Mouse (Mus musculus) embryonic facial prominence, embryonic 12.5 days (tissue): ENCODE data around the gene Smarce1. TPM values are rescaled to one million over a fixed set of nuclear protein-coding genes. Genes with fewer than 3 reads are reported as not detected.

Experiments
- ATAC-seq: fragments of 200-750 bp; cut with Nextera tagmentation; 2 replicates; pipeline ENCODE4 v1.8.0; 2017; ENCODE audit not compliant: insufficient number of reproducible peaks, insufficient read depth, low FRiP score, low TSS enrichment
- H3K27ac ChIP-seq: fragments of 300-500 bp; sonication (generic); 2 replicates; pipeline ENCODE4 v1.5.1; 2016; ENCODE audit warnings: mild to moderate bottlenecking
- H3K27me3 ChIP-seq: fragments of 300-500 bp; sonication (generic); 2 replicates; pipeline ENCODE4 v1.6.1; 2016; ENCODE audit warnings: mild to moderate bottlenecking, moderate library complexity
- H3K36me3 ChIP-seq: fragments of 300-500 bp; sonication (generic); 2 replicates; pipeline ENCODE4 v1.6.1; 2016; ENCODE audit warnings: mild to moderate bottlenecking
- H3K4me1 ChIP-seq: fragments of 300-500 bp; sonication (generic); 2 replicates; pipeline ENCODE4 v1.6.1; 2016
- H3K4me2 ChIP-seq: fragments of 300-500 bp; sonication (generic); replicated peaks from 2 replicates; pipeline ENCODE4 v1.6.1; 2016; ENCODE audit warnings: mild to moderate bottlenecking, moderate library complexity
- H3K4me3 ChIP-seq: fragments of 300-500 bp; sonication (generic); 2 replicates; pipeline ENCODE4 v1.5.1; 2016; ENCODE audit warnings: mild to moderate bottlenecking
- H3K9ac ChIP-seq: fragments of 300-500 bp; sonication (generic); 2 replicates; pipeline ENCODE4 v1.6.1; 2016; ENCODE audit warnings: mild to moderate bottlenecking, moderate library complexity
- H3K9me3 ChIP-seq: fragments of 300-500 bp; sonication (generic); 2 replicates; pipeline ENCODE4 v1.6.1; 2016; ENCODE audit warnings: mild to moderate bottlenecking, moderate library complexity
- WGBS: fragments of 180-500 bp; shearing (Covaris S2); methylation state at CpG from one replicate; pipeline ENCODE4 v1.1.7; 2016; 5-methylcytosine and 5-hydroxymethylcytosine counted together
- polyA plus RNA-seq: library from polyadenylated mRNA; unstranded; fragments of >200 nt; fragmentation: Nextera tagmentation; extraction: Ambion mirVana; gene quantifications from 2 replicates; pipeline ENCODE4 v1.2.1, GENCODE M21; 2016

The Smarce1 gene
- 329 and 340 TPM in 2 replicates for polyA plus RNA-seq

GRCm38 (mm10) chr11:99230261-99231048 lies at the start of gene Smarce1:
Gene Smarce1 (minus strand): TSS chr11:99231017.
- H3K36me3 ChIP-seq: peaks cover 20% of the 10 kb centered on the region
- peak within 1 kb of the TSS; percentile 98 for H3K9ac ChIP-seq
- WGBS: under 1% methylated on average over 86 of the region's 87 CpGs
- H3K4me2 ChIP-seq: peak within 1 kb of the TSS; percentile 65
- peaks cover 33% of the 10 kb centered on the region for H3K4me1 ChIP-seq
- no peaks in the 10 kb centered on the region for H3K27me3 ChIP-seq
- no peaks in the 10 kb centered on the region for H3K9me3 ChIP-seq
- peak; percentile 86 for ATAC-seq
- H3K27ac ChIP-seq: peak within 1 kb of the TSS; percentile 99
- peak within 1 kb of the TSS; percentile 67 for H3K4me3 ChIP-seq

GRCm38 (mm10) chr11:99279986-99280385 lies 49.2 kb upstream of the Smarce1 start:
- no peaks in the 10 kb centered on the region for H3K9me3 ChIP-seq
- H3K4me3 ChIP-seq: no peak overlapping the region
- H3K27ac ChIP-seq: no peak overlapping the region
- 67% methylated on average over 5 of the region's 5 CpGs for WGBS
- no peak for ATAC-seq
- no peaks in the 10 kb centered on the region for H3K36me3 ChIP-seq
- no peaks in the 10 kb centered on the region for H3K27me3 ChIP-seq
- no peak overlapping the region for H3K9ac ChIP-seq
- peaks cover 9% of the 10 kb centered on the region; the same call in 1 of the 2 replicates for H3K4me1 ChIP-seq
- no peak overlapping the region for H3K4me2 ChIP-seq

GRCm38 (mm10) chr11:99276786-99277185 lies 46.0 kb upstream of the Smarce1 start:
- Histone ChIP-seq H3K4me2 (no peak overlapping the region), H3K36me3 (no peaks in the 10 kb centered on the region), H3K27ac (0 out of 2 replicates have a peak overlapping the region, but pooled peaks have one; percentile 6), H3K9ac (no peak overlapping the region), H3K9me3 (no peaks in the 10 kb centered on the region), H3K4me3 (no peak overlapping the region), H3K27me3 (no peaks in the 10 kb centered on the region), H3K4me1 (peaks cover 4% of the 10 kb centered on the region; the same call in 1 of the 2 replicates)
- 40% methylated on average over 7 of the region's 7 CpGs for WGBS
- ATAC-seq: no peak

- H3K9me3 ChIP-seq: no peaks in the 10 kb centered on the region
- H3K4me3 ChIP-seq: no peak overlapping the region
- no peak for ATAC-seq
- no peak overlapping the region for H3K9ac ChIP-seq
- H3K4me1 ChIP-seq: peaks cover 4% of the 10 kb centered on the region; the same call in 1 of the 2 replicates
- no peak overlapping the region for H3K4me2 ChIP-seq
- H3K36me3 ChIP-seq: no peaks in the 10 kb centered on the region
- 57% methylated on average over 6 of the region's 6 CpGs for WGBS
- H3K27me3 ChIP-seq: no peaks in the 10 kb centered on the region
- no peak overlapping the region for H3K27ac ChIP-seq
Measured at GRCm38 (mm10) chr11:99275624-99276023, 44.8 kb upstream of the Smarce1 start.

- Histone ChIP-seq H3K4me3 (no peak overlapping the region), H3K4me1 (peaks cover 4% of the 10 kb centered on the region; the same call in 1 of the 2 replicates), H3K9ac (no peak overlapping the region), H3K27ac (no peak overlapping the region), H3K36me3 (no peaks in the 10 kb centered on the region), H3K4me2 (no peak overlapping the region), H3K27me3 (no peaks in the 10 kb centered on the region), H3K9me3 (no peaks in the 10 kb centered on the region)
- no peak for ATAC-seq
- 81% methylated on average over 4 of the region's 4 CpGs for WGBS
Measured at GRCm38 (mm10) chr11:99272721-99273120, 41.9 kb upstream of the Smarce1 start.

- no peaks in the 10 kb centered on the region for H3K4me1 ChIP-seq
- no peak overlapping the region for H3K4me3 ChIP-seq
- WGBS: 79% methylated on average over 7 of the region's 7 CpGs
- no peaks in the 10 kb centered on the region for H3K36me3 ChIP-seq
- no peak overlapping the region for H3K4me2 ChIP-seq
- ATAC-seq: no peak
- no peaks in the 10 kb centered on the region for H3K27me3 ChIP-seq
- H3K9ac ChIP-seq: no peak overlapping the region
- H3K9me3 ChIP-seq: no peaks in the 10 kb centered on the region
- H3K27ac ChIP-seq: no peak overlapping the region
Measured at GRCm38 (mm10) chr11:99269192-99269591, 38.4 kb upstream of the Smarce1 start.

GRCm38 (mm10) chr11:99265796-99266195 lies 35.0 kb upstream of the Smarce1 start:
- ATAC-seq: no peak
- H3K36me3 ChIP-seq: no peaks in the 10 kb centered on the region
- no peak overlapping the region for H3K4me2 ChIP-seq
- H3K4me1 ChIP-seq: no peaks in the 10 kb centered on the region
- WGBS: 48% methylated on average over 9 of the region's 9 CpGs
- no peaks in the 10 kb centered on the region for H3K27me3 ChIP-seq
- no peak overlapping the region for H3K27ac ChIP-seq
- H3K4me3 ChIP-seq: no peak overlapping the region
- H3K9me3 ChIP-seq: no peaks in the 10 kb centered on the region
- no peak overlapping the region for H3K9ac ChIP-seq

GRCm38 (mm10) chr11:99265220-99265619 lies 34.4 kb upstream of the Smarce1 start:
- no peak overlapping the region for H3K9ac ChIP-seq
- no peaks in the 10 kb centered on the region for H3K27me3 ChIP-seq
- 73% methylated on average over 9 of the region's 9 CpGs for WGBS
- H3K4me3 ChIP-seq: no peak overlapping the region
- no peaks in the 10 kb centered on the region for H3K36me3 ChIP-seq
- H3K4me1 ChIP-seq: no peaks in the 10 kb centered on the region
- no peak for ATAC-seq
- H3K4me2 ChIP-seq: no peak overlapping the region
- no peaks in the 10 kb centered on the region for H3K9me3 ChIP-seq
- H3K27ac ChIP-seq: no peak overlapping the region

- Histone ChIP-seq H3K4me2 (no peak overlapping the region), H3K9ac (no peak overlapping the region), H3K4me1 (no peaks in the 10 kb centered on the region), H3K9me3 (no peaks in the 10 kb centered on the region), H3K27ac (no peak overlapping the region), H3K27me3 (no peaks in the 10 kb centered on the region), H3K4me3 (no peak overlapping the region), H3K36me3 (no peaks in the 10 kb centered on the region)
- 74% methylated on average over 4 of the region's 4 CpGs for WGBS
- no peak for ATAC-seq
Measured at GRCm38 (mm10) chr11:99256213-99256612, 25.4 kb upstream of the Smarce1 start.

- no peaks in the 10 kb centered on the region for H3K4me1 ChIP-seq
- no peak for ATAC-seq
- no peak overlapping the region for H3K4me2 ChIP-seq
- no peaks in the 10 kb centered on the region for H3K9me3 ChIP-seq
- H3K4me3 ChIP-seq: no peak overlapping the region
- no peak overlapping the region for H3K9ac ChIP-seq
- 94% methylated on average over 8 of the region's 8 CpGs for WGBS
- no peak overlapping the region for H3K27ac ChIP-seq
- no peaks in the 10 kb centered on the region for H3K27me3 ChIP-seq
- no peaks in the 10 kb centered on the region for H3K36me3 ChIP-seq
Measured at GRCm38 (mm10) chr11:99255316-99255715, 24.5 kb upstream of the Smarce1 start.

- Histone ChIP-seq H3K4me3 (no peak overlapping the region), H3K9ac (no peak overlapping the region), H3K27ac (no peak overlapping the region), H3K4me2 (no peak overlapping the region), H3K27me3 (no peaks in the 10 kb centered on the region), H3K9me3 (no peaks in the 10 kb centered on the region), H3K36me3 (no peaks in the 10 kb centered on the region), H3K4me1 (peaks cover 5% of the 10 kb centered on the region; the same call in 1 of the 2 replicates)
- WGBS: 61% methylated on average over 2 of the region's 2 CpGs
- no peak for ATAC-seq
Measured at GRCm38 (mm10) chr11:99253893-99254292, 23.1 kb upstream of the Smarce1 start.

- no peaks in the 10 kb centered on the region for H3K36me3 ChIP-seq
- no peaks in the 10 kb centered on the region for H3K9me3 ChIP-seq
- H3K4me3 ChIP-seq: no peak overlapping the region
- H3K9ac ChIP-seq: no peak overlapping the region
- H3K4me2 ChIP-seq: no peak overlapping the region
- H3K4me1 ChIP-seq: peaks cover 5% of the 10 kb centered on the region; the same call in 1 of the 2 replicates
- 84% methylated on average over 8 of the region's 8 CpGs for WGBS
- no peak for ATAC-seq
- no peak overlapping the region for H3K27ac ChIP-seq
- H3K27me3 ChIP-seq: no peaks in the 10 kb centered on the region
Measured at GRCm38 (mm10) chr11:99252671-99253070, 21.9 kb upstream of the Smarce1 start.
